Mouse (Mus musculus) midbrain, embryonic 11.5 days (tissue): ENCODE measurements around the gene Ntrk3. TPM values are rescaled to one million over a fixed set of nuclear protein-coding genes. Genes with fewer than 3 reads are reported as not detected.

Experiments
- ATAC-seq: fragments of 200-750 bp; cut with Nextera tagmentation; 2 replicates; pipeline ENCODE4 v1.8.0; 2017; ENCODE audit warnings: moderate TSS enrichment, moderate library complexity; ENCODE audit not compliant: low FRiP score
- DNase-seq: peaks from one replicate; pipeline ENCODE4 v3.0.0; 2015; ENCODE audit warnings: low spot score; ENCODE audit errors: missing footprints
- H3K27ac ChIP-seq: fragments of 300-500 bp; sonication (generic); 2 replicates; pipeline ENCODE4 v1.5.1; 2014; ENCODE audit warnings: low read depth, low read length
- H3K27me3 ChIP-seq: fragments of 300-500 bp; sonication (generic); 2 replicates; pipeline ENCODE4 v1.6.1; 2014; ENCODE audit warnings: mild to moderate bottlenecking, low read length, moderate library complexity, mixed read lengths; ENCODE audit not compliant: control insufficient read depth, insufficient read depth
- H3K36me3 ChIP-seq: fragments of 300-500 bp; sonication (generic); 2 replicates; pipeline ENCODE4 v1.6.1; 2014; ENCODE audit warnings: mild to moderate bottlenecking, low read length, moderate library complexity, mixed read lengths; ENCODE audit not compliant: control insufficient read depth, insufficient read depth
- H3K4me1 ChIP-seq: fragments of 300-500 bp; sonication (generic); 2 replicates; pipeline ENCODE4 v1.6.1; 2014; ENCODE audit warnings: low read length; ENCODE audit not compliant: control insufficient read depth, insufficient read depth
- H3K4me2 ChIP-seq: fragments of 300-500 bp; sonication (generic); 2 replicates; pipeline ENCODE4 v1.6.1; 2014; ENCODE audit warnings: mild to moderate bottlenecking, moderate library complexity
- H3K4me3 ChIP-seq: fragments of 300-500 bp; sonication (generic); 2 replicates; pipeline ENCODE4 v1.5.1; 2014; ENCODE audit warnings: low read depth, low read length
- H3K9ac ChIP-seq: fragments of 300-500 bp; sonication (generic); 2 replicates; pipeline ENCODE4 v1.6.1; 2014; ENCODE audit warnings: low read length
- H3K9me3 ChIP-seq: fragments of 300-500 bp; sonication (generic); 2 replicates; pipeline ENCODE4 v1.6.1; 2016; ENCODE audit warnings: low read length; ENCODE audit not compliant: control insufficient read depth
- WGBS: fragments of 180-500 bp; shearing (Covaris S2); extraction: QIAGEN DNeasy Blood & Tissue Kit; methylation state at CpG from one replicate; pipeline ENCODE4 v1.1.7; 2014; 5-methylcytosine and 5-hydroxymethylcytosine counted together
- polyA plus RNA-seq: library from polyadenylated mRNA; unstranded; fragments of >200 nt; fragmentation: Nextera tagmentation; extraction: Ambion mirVana; gene quantifications from 2 replicates; pipeline ENCODE4 v1.2.1, GENCODE M21; 2014

Ntrk3 gene
- polyA plus RNA-seq, 1 experiment from 2014 or later: 3.6 TPM

DNA sequence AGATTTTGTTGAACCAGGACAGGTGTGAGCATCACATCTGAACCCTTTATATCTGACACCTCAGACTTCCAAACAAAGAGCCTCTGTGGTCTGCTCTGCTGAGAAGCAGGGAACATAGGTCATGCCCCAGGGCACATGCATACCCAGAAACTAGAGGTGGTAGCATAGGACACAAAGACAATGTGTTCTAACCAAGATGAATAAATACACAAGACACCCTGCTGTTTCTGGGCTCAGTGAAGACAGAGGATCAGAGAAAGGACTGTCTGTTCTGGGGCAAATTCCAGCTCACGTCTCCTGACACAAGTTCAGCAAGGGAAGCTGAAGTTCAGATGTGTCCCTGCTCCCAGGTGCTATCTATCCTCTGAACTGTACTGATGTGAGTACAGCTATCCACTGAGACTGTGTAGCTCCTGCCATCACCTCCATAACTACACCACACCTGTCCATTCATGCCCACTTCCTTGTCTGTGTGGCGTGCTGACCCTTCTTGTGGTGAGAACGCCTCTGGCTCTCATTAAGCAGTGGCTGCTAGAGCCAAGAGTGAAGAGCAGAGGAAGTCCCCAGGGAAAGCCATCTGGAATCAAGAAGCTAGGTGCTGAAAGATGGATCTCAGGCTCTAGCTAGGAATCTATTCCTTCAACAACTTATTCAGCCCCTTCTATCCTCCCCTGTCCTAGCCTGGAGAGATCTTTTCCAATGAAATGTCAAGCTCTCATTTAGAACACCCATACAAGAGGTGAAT lies 468.1 kb downstream of the Ntrk3 start:
- H3K36me3 ChIP-seq: no peaks in the 10 kb centered on the region
- DNase-seq (no peak), ATAC-seq (no peak)
- H3K4me2 ChIP-seq: no peak overlapping the region
- H3K9me3 ChIP-seq: no peaks in the 10 kb centered on the region
- 74% methylated on average over 3 of the region's 3 CpGs for WGBS
- no peak overlapping the region for H3K4me3 ChIP-seq
- no peak overlapping the region for H3K9ac ChIP-seq
- no peak overlapping the region for H3K27ac ChIP-seq
- no peaks in the 10 kb centered on the region for H3K4me1 ChIP-seq
- no peaks in the 10 kb centered on the region for H3K27me3 ChIP-seq

DNA sequence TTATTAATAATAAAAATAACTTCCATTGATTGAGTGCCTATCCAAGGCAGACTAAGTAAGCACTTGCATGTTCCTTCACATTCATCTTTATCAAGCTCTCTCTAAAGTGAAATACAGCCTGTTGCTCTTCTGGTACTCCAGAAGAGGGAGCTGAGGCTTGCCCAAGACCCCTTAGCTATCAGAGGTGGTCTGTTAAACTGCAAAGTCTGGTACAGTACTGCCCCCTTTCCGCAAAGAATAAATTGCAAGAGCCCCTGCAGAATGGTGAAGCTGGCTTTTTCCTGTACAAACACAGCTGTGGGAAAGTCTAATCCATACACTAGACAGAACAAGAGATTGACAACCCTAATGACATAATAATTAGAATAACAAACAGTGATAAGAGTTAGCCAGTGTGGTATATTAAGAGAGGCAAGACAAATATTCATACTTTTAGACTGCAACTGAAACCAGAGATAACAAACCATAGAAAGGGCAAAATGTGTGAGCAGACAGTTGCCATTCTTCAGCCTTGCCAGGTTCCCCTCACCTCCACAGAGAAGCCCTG lies 470.3 kb downstream of the Ntrk3 start:
- no peaks in the 10 kb centered on the region for H3K36me3 ChIP-seq
- 3% methylated on average over 1 of the region's 1 CpGs for WGBS
- ATAC-seq (peak; percentile 65; the same call in 1 of the 2 replicates), DNase-seq (peak; percentile 93)
- H3K9me3 ChIP-seq: no peaks in the 10 kb centered on the region
- no peak overlapping the region for H3K4me2 ChIP-seq
- H3K27me3 ChIP-seq: no peaks in the 10 kb centered on the region
- H3K4me1 ChIP-seq: no peaks in the 10 kb centered on the region
- no peak overlapping the region for H3K9ac ChIP-seq
- H3K27ac ChIP-seq: no peak overlapping the region
- no peak overlapping the region for H3K4me3 ChIP-seq

DNA sequence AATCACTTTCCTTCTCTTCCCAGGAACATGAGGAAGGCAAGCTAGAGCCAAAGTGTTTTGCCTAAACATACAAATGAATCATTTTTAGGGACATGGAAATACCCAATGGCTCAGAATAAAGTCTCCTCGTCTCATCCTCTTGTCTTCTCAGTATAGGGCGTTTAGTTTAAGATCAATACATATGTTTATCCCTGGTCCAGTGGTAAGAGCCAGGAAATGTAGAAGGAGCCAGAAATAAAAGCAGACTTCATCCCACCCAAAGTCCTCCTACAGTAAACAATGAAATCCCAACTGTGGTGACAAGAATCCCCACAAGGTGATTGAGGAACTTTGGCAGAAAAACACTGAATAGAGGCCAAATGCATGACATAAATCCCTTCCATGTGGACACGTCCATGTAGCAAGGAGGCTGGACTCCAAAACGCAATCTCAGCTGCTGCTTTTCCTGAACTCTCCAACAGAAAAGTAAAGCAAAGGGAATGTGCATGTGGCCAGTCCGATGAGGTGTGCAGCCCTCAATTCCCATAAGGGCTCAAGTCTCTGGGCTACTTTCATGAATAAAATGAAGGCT lies 473.3 kb downstream of the Ntrk3 start:
- Histone ChIP-seq H3K9ac (no peak overlapping the region), H3K27ac (no peak overlapping the region), H3K36me3 (no peaks in the 10 kb centered on the region), H3K27me3 (no peaks in the 10 kb centered on the region), H3K4me1 (no peaks in the 10 kb centered on the region), H3K4me2 (no peak overlapping the region), H3K4me3 (no peak overlapping the region), H3K9me3 (no peaks in the 10 kb centered on the region)
- no peak for DNase-seq
- 87% methylated on average over 5 of the region's 5 CpGs for WGBS
- no peak for ATAC-seq

- Histone ChIP-seq H3K36me3 (no peaks in the 10 kb centered on the region), H3K9ac (no peak overlapping the region), H3K4me2 (no peak overlapping the region), H3K9me3 (no peaks in the 10 kb centered on the region), H3K4me1 (no peaks in the 10 kb centered on the region), H3K27ac (no peak overlapping the region), H3K4me3 (no peak overlapping the region), H3K27me3 (no peaks in the 10 kb centered on the region)
- ATAC-seq (no peak), DNase-seq (no peak)
- WGBS: 78% methylated on average over 8 of the region's 8 CpGs
Measured at GRCm38 (mm10) chr7:78261420-78262125, 476.2 kb downstream of the Ntrk3 start.

DNA sequence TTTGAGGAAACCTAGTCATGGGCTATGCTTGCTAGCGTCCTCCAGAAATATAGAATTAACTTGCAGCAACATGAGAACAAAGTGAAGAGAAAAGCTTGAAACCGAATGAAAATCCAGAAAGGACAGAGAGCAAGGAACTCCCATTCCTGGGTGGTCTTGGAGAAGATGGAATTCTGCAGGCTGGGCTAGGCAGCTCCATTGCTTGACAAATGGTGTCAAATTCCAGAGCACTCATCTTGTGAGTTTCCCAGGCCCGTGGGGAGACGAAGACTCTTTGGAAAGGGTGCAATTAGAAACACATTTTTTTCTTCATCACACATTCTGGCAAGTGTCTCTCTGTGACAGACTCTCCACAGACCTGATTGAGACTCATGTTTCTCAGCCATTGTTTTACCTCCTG lies 479.7 kb downstream of the Ntrk3 start:
- H3K36me3 ChIP-seq: no peaks in the 10 kb centered on the region
- no peak overlapping the region for H3K9ac ChIP-seq
- H3K4me3 ChIP-seq: no peak overlapping the region
- no peaks in the 10 kb centered on the region for H3K27me3 ChIP-seq
- WGBS: 55% methylated on average over 4 of the region's 4 CpGs
- H3K9me3 ChIP-seq: no peaks in the 10 kb centered on the region
- DNase-seq: no peak
- no peak overlapping the region for H3K27ac ChIP-seq
- no peak for ATAC-seq
- H3K4me2 ChIP-seq: no peak overlapping the region
- H3K4me1 ChIP-seq: no peaks in the 10 kb centered on the region

DNA sequence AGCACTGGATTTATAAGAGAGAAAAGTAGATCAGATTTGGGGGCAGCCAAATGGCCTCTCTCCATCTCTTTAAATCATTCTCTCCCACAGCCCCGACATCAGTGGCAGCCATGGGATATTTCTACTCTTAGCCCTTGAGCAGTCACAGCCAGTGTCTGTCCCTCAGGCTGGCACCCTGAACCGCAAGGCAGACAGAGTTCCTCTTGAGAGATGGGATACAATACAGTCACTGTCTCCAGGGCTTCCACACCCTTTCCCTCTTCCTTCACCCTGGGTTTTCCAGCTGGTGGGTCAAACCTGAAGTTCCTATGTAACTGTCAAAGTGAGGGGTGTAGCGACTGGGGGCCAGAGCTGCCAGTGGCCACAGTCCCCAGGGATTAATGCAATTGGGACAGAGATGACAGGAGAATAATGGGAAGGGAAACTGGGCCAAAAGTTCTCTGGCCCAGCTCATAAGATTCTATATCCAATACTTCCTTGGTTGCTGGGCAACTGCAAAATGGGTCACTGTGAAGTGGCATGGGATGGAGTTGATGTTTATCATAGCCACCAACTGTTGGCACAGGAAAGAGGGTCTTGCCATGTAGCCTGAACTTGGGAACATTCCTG lies 483.9 kb downstream of the Ntrk3 start:
- Histone ChIP-seq H3K9me3 (no peaks in the 10 kb centered on the region), H3K4me2 (no peak overlapping the region), H3K4me3 (no peak overlapping the region), H3K27me3 (no peaks in the 10 kb centered on the region), H3K36me3 (no peaks in the 10 kb centered on the region), H3K4me1 (no peaks in the 10 kb centered on the region), H3K9ac (no peak overlapping the region), H3K27ac (no peak overlapping the region)
- 83% methylated on average over 3 of the region's 3 CpGs for WGBS
- DNase-seq (no peak), ATAC-seq (no peak)

GRCm38 (mm10) chr7:78248119-78248642 lies 489.6 kb downstream of the Ntrk3 start:
- ATAC-seq (no peak), DNase-seq (no peak)
- Histone ChIP-seq H3K4me3 (no peak overlapping the region), H3K4me2 (no peak overlapping the region), H3K9ac (no peak overlapping the region), H3K4me1 (no peaks in the 10 kb centered on the region), H3K36me3 (no peaks in the 10 kb centered on the region), H3K27ac (no peak overlapping the region), H3K27me3 (no peaks in the 10 kb centered on the region), H3K9me3 (no peaks in the 10 kb centered on the region)
- 80% methylated on average over 5 of the region's 5 CpGs for WGBS

DNA sequence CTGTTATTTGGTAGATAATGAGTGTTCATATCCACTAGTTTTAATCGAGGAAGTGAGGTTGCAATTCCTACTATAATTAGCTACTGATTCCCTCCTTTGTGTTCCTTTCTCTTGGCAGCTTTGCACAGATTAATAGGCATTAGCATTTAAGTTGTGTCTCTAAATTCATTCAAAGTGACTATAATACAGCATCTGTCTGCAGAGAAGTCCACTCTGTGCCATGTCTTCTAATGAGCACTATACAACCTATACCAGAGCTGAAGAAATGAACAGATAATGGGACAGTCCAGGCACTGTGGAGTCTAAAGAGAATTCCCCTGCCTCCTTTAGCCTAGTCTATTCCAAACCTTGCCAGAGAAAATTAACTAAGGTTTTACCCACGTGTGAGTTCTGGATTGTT lies 498.8 kb downstream of the Ntrk3 start:
- Histone ChIP-seq H3K4me2 (no peak overlapping the region), H3K4me3 (no peak overlapping the region), H3K4me1 (no peaks in the 10 kb centered on the region), H3K27me3 (no peaks in the 10 kb centered on the region), H3K27ac (no peak overlapping the region), H3K36me3 (no peaks in the 10 kb centered on the region), H3K9me3 (no peaks in the 10 kb centered on the region), H3K9ac (no peak overlapping the region)
- DNase-seq (no peak), ATAC-seq (no peak)
- whole genome bisulfite sequencing: 57% methylated on average over 2 of the region's 2 CpGs
